Mouse (Mus musculus) mammary gland, adult 2 months (tissue): ENCODE results near the gene Stradb. TPM values are rescaled to one million over a fixed set of nuclear protein-coding genes. Genes with fewer than 3 reads are reported as not detected.

Experiments
- polyA plus RNA-seq: library from polyadenylated mRNA; depleted of rRNA; stranded (reverse); fragments of >200 nt; gene quantifications from 2 replicates; pipeline ENCODE4 v1.2.3, GENCODE M21; 2012; ENCODE audit warnings: low replicate concordance; rRNA removed

The Stradb gene
- 10.9 and 27.3 TPM in 2 replicates for polyA plus RNA-seq

GRCm38 (mm10) chr1:58973366-58974221 is at the start of gene Stradb, which contains the start of gene Trak2:
Gene Stradb (plus strand): TSS chr1:58973522.
Gene Trak2 (minus strand): TSS chr1:58973430.

Other genes with a start within 250 kb of the Stradb start
- 6.2 and 10.1 TPM in 2 replicates for gene Casp8, start 178.1 kb upstream of the Stradb start, polyA plus RNA-seq
- gene Trak2, start 92 bp upstream of the Stradb start, polyA plus RNA-seq: 29.4 and 30.3 TPM in 2 replicates
- not detected in 2 replicates for gene C2cd6, start 121.4 kb downstream of the Stradb start, polyA plus RNA-seq
- gene Tmem237, start 146.9 kb downstream of the Stradb start, polyA plus RNA-seq: 2.0 and 5.5 TPM in 2 replicates
- 1.4 and 1.7 TPM in 2 replicates for gene Mpp4, start 189.9 kb downstream of the Stradb start, polyA plus RNA-seq